Mouse (Mus musculus) MEL (cell line): Measurements from ENCODE around the gene Traf6. TPM values are rescaled to one million over a fixed set of nuclear protein-coding genes. Genes with fewer than 3 reads are reported as not detected.

Experiments used
- DNase-seq: peaks from one replicate; pipeline ENCODE4 v3.0.0; 2011; ENCODE audit warnings: low read depth, low spot score
- H3K27ac ChIP-seq: 2 replicates; pipeline ENCODE4 v1.5.1; 2012; ENCODE audit warnings: low read depth, mild to moderate bottlenecking, control low read depth, low read length, moderate library complexity; ENCODE audit not compliant: control insufficient read depth
- H3K27me3 ChIP-seq, 2 experiments: fragments of 150-350 bp in 1 of 2; sonication (generic) in 1 of 2; 2 replicates each; pipeline ENCODE4 v1.6.1; 2012; ENCODE audit warnings: low read length in 2 of 2, mild to moderate bottlenecking in 2 of 2, improper control_type of control experiment in 1 of 2, moderate library complexity in 1 of 2; ENCODE audit not compliant: insufficient read depth in 2 of 2, control insufficient read depth in 1 of 2
- H3K36me3 ChIP-seq, 2 experiments: 2 replicates each; pipeline ENCODE4 v1.6.1; 2012 to 2014; ENCODE audit warnings: low read length in 2 of 2, improper control_type of control experiment in 1 of 2, inconsistent platforms in 1 of 2, mild to moderate bottlenecking in 1 of 2; ENCODE audit not compliant: insufficient read depth in 2 of 2, control insufficient read depth in 1 of 2
- H3K4me1 ChIP-seq, 2 experiments: fragments of 150-350 bp in 1 of 2; sonication (generic) in 1 of 2; 2 replicates each; pipeline ENCODE4 v1.6.1; 2012; ENCODE audit warnings: low read length in 2 of 2, improper control_type of control experiment in 1 of 2, mild to moderate bottlenecking in 1 of 2; ENCODE audit not compliant: insufficient read depth in 2 of 2, control insufficient read depth in 1 of 2
- H3K4me3 ChIP-seq, 2 experiments: fragments of 150-350 bp in 1 of 2; sonication (generic) in 1 of 2; 2 replicates each; pipeline ENCODE4 v1.5.1; 2012; ENCODE audit warnings: low read depth in 2 of 2, low read length in 2 of 2, mild to moderate bottlenecking in 2 of 2, moderate library complexity in 2 of 2, control low read depth in 1 of 2, improper control_type of control experiment in 1 of 2; ENCODE audit not compliant: control insufficient read depth in 1 of 2, insufficient read depth in 1 of 2
- H3K79me2 ChIP-seq: 2 replicates; pipeline ENCODE4 v1.6.1; 2012; ENCODE audit warnings: mild to moderate bottlenecking, low read length, moderate library complexity; ENCODE audit not compliant: control insufficient read depth, poor library complexity, insufficient read depth
- H3K9ac ChIP-seq: 2 replicates; pipeline ENCODE4 v1.6.1; 2012; ENCODE audit warnings: low read depth, mild to moderate bottlenecking, control low read depth, low read length, moderate library complexity; ENCODE audit not compliant: control insufficient read depth, poor library complexity, severe bottlenecking
- H3K9me3 ChIP-seq: fragments of 150-350 bp; sonication (generic); replicated peaks from 2 replicates; pipeline ENCODE4 v1.6.1; 2012; ENCODE audit warnings: mild to moderate bottlenecking, low read length, improper control_type of control experiment, moderate library complexity; ENCODE audit not compliant: insufficient read depth
- CTCF ChIP-seq, 3 experiments: IDR thresholded peaks in 2 of 3; conservative IDR thresholded peaks in 1 of 3; 2 replicates each; pipeline ENCODE4 v1.5.1; 2011 to 2012; ENCODE audit warnings: low read length in 3 of 3, low read depth in 2 of 3, mild to moderate bottlenecking in 2 of 3, improper control_type of control experiment in 1 of 3, inconsistent platforms in 1 of 3, mixed read lengths in 1 of 3, moderate library complexity in 1 of 3; ENCODE audit not compliant: control insufficient read depth in 1 of 3, insufficient read depth in 1 of 3, poor library complexity in 1 of 3, severe bottlenecking in 1 of 3
- E2F4 ChIP-seq: IDR thresholded peaks from 2 replicates; pipeline ENCODE4 v1.6.1; 2011; ENCODE audit warnings: low read depth, low read length, improper control_type of control experiment, borderline replicate concordance
- EP300 ChIP-seq, 2 experiments: IDR thresholded peaks; 2 replicates each; pipeline ENCODE4 v1.6.1; 2011; ENCODE audit warnings: improper control_type of control experiment in 2 of 2, low read length in 2 of 2, low read depth in 1 of 2, mild to moderate bottlenecking in 1 of 2
- HCFC1 ChIP-seq: IDR thresholded peaks from 2 replicates; pipeline ENCODE4 v1.6.1; 2012; ENCODE audit warnings: low read depth, mild to moderate bottlenecking, inconsistent platforms, low read length, improper control_type of control experiment, moderate library complexity
- KAT2A ChIP-seq: conservative IDR thresholded peaks from 2 replicates; pipeline ENCODE4 v1.6.1; 2012; ENCODE audit warnings: low read depth, low read length, improper control_type of control experiment, inconsistent platforms
- MEF2A ChIP-seq: IDR thresholded peaks from 2 replicates; pipeline ENCODE4 v1.6.1; 2014; ENCODE audit warnings: low read depth, mild to moderate bottlenecking, inconsistent platforms, low read length, improper control_type of control experiment; ENCODE audit not compliant: poor library complexity, insufficient replicate concordance, severe bottlenecking; ENCODE audit errors: extremely low read depth
- MXI1 ChIP-seq: IDR thresholded peaks from 2 replicates; pipeline ENCODE4 v1.6.1; 2011; ENCODE audit warnings: mild to moderate bottlenecking, low read depth, low read length, improper control_type of control experiment
- MYC ChIP-seq: IDR thresholded peaks from 2 replicates; pipeline ENCODE4 v1.6.1; 2011; ENCODE audit warnings: low read depth, mild to moderate bottlenecking, low read length, improper control_type of control experiment, moderate library complexity
- NELFE ChIP-seq: IDR thresholded peaks from 2 replicates; pipeline ENCODE4 v1.6.1; 2011; ENCODE audit warnings: low read depth, low read length, improper control_type of control experiment
- POLR2AphosphoS2 ChIP-seq: IDR thresholded peaks from 2 replicates; pipeline ENCODE4 v1.6.1; 2011; ENCODE audit warnings: low read length, improper control_type of control experiment
- POLR2AphosphoS5 ChIP-seq: IDR thresholded peaks from 2 replicates; pipeline ENCODE4 v1.6.1; 2012; ENCODE audit warnings: low read depth, borderline replicate concordance, mild to moderate bottlenecking, inconsistent platforms, low read length, moderate library complexity, mixed read lengths
- SIN3A ChIP-seq: IDR thresholded peaks from 2 replicates; pipeline ENCODE4 v1.6.1; 2012; ENCODE audit warnings: low read length, improper control_type of control experiment, inconsistent platforms
- SMC3 ChIP-seq: IDR thresholded peaks from 2 replicates; pipeline ENCODE4 v1.6.1; 2011; ENCODE audit warnings: low read depth, low read length, improper control_type of control experiment
- USF1 ChIP-seq: IDR thresholded peaks from 2 replicates; pipeline ENCODE4 v1.6.1; 2014; ENCODE audit warnings: low read depth, mild to moderate bottlenecking, inconsistent platforms, low read length, improper control_type of control experiment, moderate library complexity
- USF2 ChIP-seq, 2 experiments: IDR thresholded peaks; 2 replicates each; pipeline ENCODE4 v1.6.1; 2011 to 2012; ENCODE audit warnings: improper control_type of control experiment in 2 of 2, low read length in 2 of 2, borderline replicate concordance in 1 of 2, inconsistent platforms in 1 of 2, low read depth in 1 of 2, mild to moderate bottlenecking in 1 of 2; ENCODE audit not compliant: insufficient read depth in 1 of 2
- ZKSCAN1 ChIP-seq: IDR thresholded peaks from 2 replicates; pipeline ENCODE4 v1.6.1; 2012; ENCODE audit warnings: low read depth, mild to moderate bottlenecking, inconsistent platforms, low read length, improper control_type of control experiment, moderate library complexity
- ZMIZ1 ChIP-seq: IDR thresholded peaks from 2 replicates; pipeline ENCODE4 v1.6.1; 2012; ENCODE audit warnings: low read depth, mild to moderate bottlenecking, inconsistent platforms, low read length, improper control_type of control experiment, moderate library complexity
- polyA plus RNA-seq, 2 experiments: library from polyadenylated mRNA; stranded (reverse) in 1 of 2; unstranded in 1 of 2; fragments of >175 nt in 1 of 2; fragments of >200 nt in 1 of 2; gene quantifications; 2 replicates each; pipeline versions ENCODE4 v1.2.1 to v1.2.4; 2012; ENCODE audit warnings: low replicate concordance in 2 of 2, low read depth in 1 of 2; ENCODE audit not compliant: insufficient read length in 2 of 2, insufficient read depth in 1 of 2, missing spikeins in 1 of 2
- total RNA-seq: library from RNA; depleted of rRNA; stranded (reverse); fragments of 300-350 nt; gene quantifications from 2 replicates; pipeline ENCODE4 v1.2.3, GENCODE M21; 2012

Gene Traf6
- total and polyA plus RNA-seq, 3 experiments, result 11.8 to 18.0 TPM; not detected in 1

- TF ChIP-seq MYC (no peak), POLR2AphosphoS5 (no peak), NELFE (peak; percentile 78)
- TF ChIP-seq, all 39 proteins: peak for 11
Measured at GRCm38 (mm10) chr2:101678236-101679021, at the start of gene Traf6 (continued).

- H3K9ac ChIP-seq, result no peak overlapping the region
- TF ChIP-seq MXI1 (no peak), ZKSCAN1 (no peak), USF2 (IDR thresholded peaks at IDR 0.05; ENCODE audit: borderline replicate concordance in 1 of 2, insufficient read depth in 1 of 2, low read depth in 1 of 2, low read length in 2 of 2) (no peak), EP300 (IDR thresholded peaks at IDR 0.05; ENCODE audit: low read depth in 1 of 2, low read length in 2 of 2) (no peak), USF1 (no peak), KAT2A (no peak), HCFC1 (no peak), CTCF (IDR thresholded peaks at IDR 0.05 in 2 of 3, conservative IDR thresholded peaks at IDR 0.05 in 1 of 3; ENCODE audit: control insufficient read depth in 1 of 3, insufficient read depth in 1 of 3, low read depth in 2 of 3, low read length in 3 of 3, poor library complexity in 1 of 3, severe bottlenecking in 1 of 3) (no peak), ZMIZ1 (no peak), NELFE (no peak), SIN3A (no peak), MEF2A (no peak), POLR2AphosphoS5 (no peak), E2F4 (no peak), SMC3 (no peak), POLR2AphosphoS2 (no peak)
- TF ChIP-seq, all 39 proteins: peak for 0
- Histone ChIP-seq H3K79me2 (no peaks in the 10 kb centered on the region), H3K4me3 (no peak overlapping the region), H3K9me3 (no peaks in the 10 kb centered on the region), H3K27ac (no peak overlapping the region), H3K4me1 (no peaks in the 10 kb centered on the region), H3K36me3 (no peaks in the 10 kb centered on the region), H3K27me3 (peaks cover 1 to 2% of the 10 kb centered on the region in 2 experiments; a peak in 3 of 4 replicates)
- no peak for DNase-seq
Measured at GRCm38 (mm10) chr2:101638979-101639839, 39.0 kb upstream of the Traf6 start.
